Mouse (Mus musculus): ENCODE data around the gene Maf.

The Maf gene

GRCm38 (mm10) chr8:115707731-115708590, at the start of gene Maf:
TSS of gene Maf (minus strand) at chr8:115707794.
- DNase-seq (ENCODE audit: low read depth, low spot score) = peak; percentile 93

GRCm38 (mm10) chr8:115756965-115757364, 49.4 kb upstream of the Maf start:
- peak; percentile 45 for DNase-seq (ENCODE audit: low read depth, low spot score)

GRCm38 (mm10) chr8:115756027-115756426, 48.4 kb upstream of the Maf start:
- no peak for DNase-seq (ENCODE audit: low read depth, low spot score)

- DNase-seq (ENCODE audit: low read depth, low spot score) = no peak
These were observed 47.1 kb upstream of the Maf start for GRCm38 (mm10) chr8:115754694-115755093.

- DNase-seq (ENCODE audit: low read depth, low spot score) = no peak
These were observed 46.2 kb upstream of the Maf start for GRCm38 (mm10) chr8:115753801-115754200.

GRCm38 (mm10) chr8:115747426-115747825, 39.8 kb upstream of the Maf start:
- DNase-seq (ENCODE audit: low read depth, low spot score) = no peak

- DNase-seq (ENCODE audit: low read depth, low spot score) = no peak
These were observed 38.1 kb upstream of the Maf start for GRCm38 (mm10) chr8:115745648-115746047.

GRCm38 (mm10) chr8:115743441-115743840, 35.8 kb upstream of the Maf start:
- DNase-seq (ENCODE audit: low read depth, low spot score) = no peak

GRCm38 (mm10) chr8:115742646-115743045, 35.1 kb upstream of the Maf start:
- no peak for DNase-seq (ENCODE audit: low read depth, low spot score)

GRCm38 (mm10) chr8:115741964-115742363, 34.4 kb upstream of the Maf start:
- DNase-seq (ENCODE audit: low read depth, low spot score) = no peak

GRCm38 (mm10) chr8:115739756-115740155, 32.2 kb upstream of the Maf start:
- no peak for DNase-seq (ENCODE audit: low read depth, low spot score)

GRCm38 (mm10) chr8:115732401-115732800, 24.8 kb upstream of the Maf start:
- DNase-seq (ENCODE audit: low read depth, low spot score) = no peak

GRCm38 (mm10) chr8:115726807-115727206, 19.2 kb upstream of the Maf start:
- no peak for DNase-seq (ENCODE audit: low read depth, low spot score)

GRCm38 (mm10) chr8:115726231-115726630, 18.6 kb upstream of the Maf start:
- DNase-seq (ENCODE audit: low read depth, low spot score) = no peak

- no peak for DNase-seq (ENCODE audit: low read depth, low spot score)
These were observed 11.5 kb upstream of the Maf start for GRCm38 (mm10) chr8:115719126-115719525.

- DNase-seq (ENCODE audit: low read depth, low spot score) = no peak
These were observed 11.0 kb upstream of the Maf start for GRCm38 (mm10) chr8:115718621-115719020.

- no peak for DNase-seq (ENCODE audit: low read depth, low spot score)
These were observed 7.7 kb upstream of the Maf start for GRCm38 (mm10) chr8:115715262-115715661.

- no peak for DNase-seq (ENCODE audit: low read depth, low spot score)
These were observed 3.5 kb upstream of the Maf start for GRCm38 (mm10) chr8:115711106-115711505.

GRCm38 (mm10) chr8:115709931-115710330, 2.3 kb upstream of the Maf start:
- DNase-seq (ENCODE audit: low read depth, low spot score) = no peak

GRCm38 (mm10) chr8:115708936-115709780, 1.6 kb upstream of the Maf start:
- peak; percentile 86 for DNase-seq (ENCODE audit: low read depth, low spot score)

GRCm38 (mm10) chr8:115706861-115707730, 498 bp downstream of the Maf start:
- peak; percentile 73 for DNase-seq (ENCODE audit: low read depth, low spot score)
